In the genomic region with DNA sequence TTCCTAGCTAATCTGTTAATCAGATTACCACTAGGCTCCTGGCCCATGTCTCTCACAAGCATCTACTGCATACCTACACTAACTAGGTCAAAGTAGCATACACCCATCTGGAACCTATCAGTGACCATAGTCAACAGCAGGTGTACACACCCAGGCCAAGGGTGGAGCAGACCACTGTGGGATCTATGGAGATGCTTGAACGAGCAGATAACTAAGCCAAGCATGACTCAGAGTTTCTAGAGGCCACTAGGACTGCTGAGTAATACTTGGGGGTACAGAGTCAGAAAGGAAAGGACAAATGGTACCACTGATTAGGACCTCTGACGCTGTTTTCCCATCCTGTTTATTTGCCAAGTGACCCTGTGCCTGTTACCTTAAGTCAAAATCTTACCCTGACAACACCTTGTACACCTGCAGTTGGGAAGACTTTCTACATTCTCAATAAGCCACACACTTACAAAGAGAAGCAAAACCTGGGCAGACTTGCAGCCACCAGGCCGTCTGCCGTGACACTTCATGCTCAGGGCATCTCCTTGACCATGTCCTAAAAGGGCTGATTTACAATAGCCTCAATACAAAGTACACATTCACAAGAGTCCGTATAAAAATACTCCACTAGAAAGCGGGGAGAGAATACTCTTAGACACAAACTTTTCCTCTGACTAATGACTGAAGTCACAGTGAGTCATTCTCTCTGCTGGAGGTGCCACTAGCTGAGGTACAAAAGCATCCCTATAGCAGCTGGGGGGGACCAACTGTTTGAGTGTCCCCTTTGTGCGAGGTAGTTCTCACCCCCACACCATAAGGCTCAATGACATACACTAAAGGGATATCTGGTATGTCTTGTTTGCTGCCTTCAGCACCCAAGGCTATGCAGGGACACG, we compare ENCODE assay signal across 14 mouse cellular contexts. TPM values are rescaled to one million over a fixed set of nuclear protein-coding genes. Genes with fewer than 3 reads are reported as not detected.
DNase-seq lines count a peak whose midpoint lies in the region; ATAC-seq and TF ChIP-seq lines count a peak whose summit lies in the region.
"Had no signal": no experiment of that assay in that cellular context is flagged by ENCODE, and none has a peak within 500 bp of the region (broad histone marks: within the 10 kb centered on the region; RNA-seq: fewer than 3 reads in every experiment).

No protein-coding gene starts in this region.

- H3K4me3 ChIP-seq in embryonic facial prominence, embryonic 11.5 days (ENCODE audit: low read depth, low read length) = no peak overlapping the region
- no peak overlapping the region for H3K4me3 ChIP-seq in embryonic facial prominence, embryonic 10.5 days
- H3K4me3 ChIP-seq in midbrain, embryonic 11.5 days (ENCODE audit: low read depth, low read length) = no peak overlapping the region
- H3K4me3 ChIP-seq in midbrain, postnatal 0 days (ENCODE audit: low read depth, low read length) = no peak overlapping the region
- no peak overlapping the region for H3K4me3 ChIP-seq in liver, embryonic 12.5 days
- no peak overlapping the region for H3K4me3 ChIP-seq in stomach, embryonic 15.5 days (replicated peaks)
- H3K4me3 ChIP-seq: neural tube, embryonic 15.5 days had no signal

- no peaks in the 10 kb centered on the region for H3K9me3 ChIP-seq in embryonic facial prominence, embryonic 11.5 days (replicated peaks; ENCODE audit: control insufficient read depth, low read length)
- no peaks in the 10 kb centered on the region for H3K9me3 ChIP-seq in embryonic facial prominence, embryonic 10.5 days
- H3K9me3 ChIP-seq in midbrain, embryonic 11.5 days (ENCODE audit: control insufficient read depth, low read length) = no peaks in the 10 kb centered on the region
- no peaks in the 10 kb centered on the region for H3K9me3 ChIP-seq in midbrain, postnatal 0 days (ENCODE audit: low read length)
- no peaks in the 10 kb centered on the region for H3K9me3 ChIP-seq in liver, embryonic 12.5 days (replicated peaks)
- H3K9me3 ChIP-seq in stomach, embryonic 15.5 days = no peaks in the 10 kb centered on the region
- H3K9me3 ChIP-seq: neural tube, embryonic 15.5 days had no signal

- no peaks in the 10 kb centered on the region; the same call in none of the 2 replicates for H3K36me3 ChIP-seq in embryonic facial prominence, embryonic 11.5 days (replicated peaks; ENCODE audit: control insufficient read depth, insufficient read depth, low read depth, low read length)
- peaks cover 95% of the 10 kb centered on the region for H3K36me3 ChIP-seq in embryonic facial prominence, embryonic 10.5 days (replicated peaks)
- H3K36me3 ChIP-seq in midbrain, embryonic 11.5 days (ENCODE audit: control insufficient read depth, insufficient read depth, low read length) = no peaks in the 10 kb centered on the region
- H3K36me3 ChIP-seq in midbrain, postnatal 0 days (ENCODE audit: insufficient read depth, low read length) = peaks cover 24% of the 10 kb centered on the region
- H3K36me3 ChIP-seq in liver, embryonic 12.5 days = peaks cover 88% of the 10 kb centered on the region
- peaks cover 8% of the 10 kb centered on the region for H3K36me3 ChIP-seq in stomach, embryonic 15.5 days

- no peak for TF ChIP-seq CTCF in midbrain, postnatal 0 days (IDR thresholded peaks at IDR 0.05)

- ATAC-seq in embryonic facial prominence, embryonic 11.5 days (replicated peaks; ENCODE audit: insufficient number of reproducible peaks, low FRiP score, low TSS enrichment, low read depth) = 0 out of 2 replicates have a peak, but pooled peaks have one; percentile 52
- ATAC-seq in midbrain, embryonic 11.5 days (ENCODE audit: low FRiP score) = peak; percentile 38; the same call in 1 of the 2 replicates
- no peak for ATAC-seq in midbrain, postnatal 0 days (ENCODE audit: low FRiP score)
- peak; percentile 99 for ATAC-seq in liver, embryonic 12.5 days
- ATAC-seq in stomach, embryonic 15.5 days (ENCODE audit: insufficient read depth, low FRiP score, low read depth) = peak; percentile 99

- no peak overlapping the region for H3K27ac ChIP-seq in embryonic facial prominence, embryonic 11.5 days (replicated peaks; ENCODE audit: low read depth, low read length)
- H3K27ac ChIP-seq in embryonic facial prominence, embryonic 10.5 days (replicated peaks) = no peak overlapping the region
- no peak overlapping the region for H3K27ac ChIP-seq in midbrain, embryonic 11.5 days (ENCODE audit: low read depth, low read length)
- H3K27ac ChIP-seq in midbrain, postnatal 0 days (ENCODE audit: low read depth, low read length) = no peak overlapping the region
- peak overlapping the region; percentile 99 for H3K27ac ChIP-seq in liver, embryonic 12.5 days
- no peak overlapping the region for H3K27ac ChIP-seq in stomach, embryonic 15.5 days
- H3K27ac ChIP-seq: neural tube, embryonic 15.5 days had no signal

- no peaks in the 10 kb centered on the region for H3K4me1 ChIP-seq in embryonic facial prominence, embryonic 11.5 days (ENCODE audit: control insufficient read depth, insufficient read depth, low read length)
- no peaks in the 10 kb centered on the region for H3K4me1 ChIP-seq in embryonic facial prominence, embryonic 10.5 days
- H3K4me1 ChIP-seq in midbrain, embryonic 11.5 days (ENCODE audit: control insufficient read depth, insufficient read depth, low read length) = no peaks in the 10 kb centered on the region
- no peaks in the 10 kb centered on the region for H3K4me1 ChIP-seq in midbrain, postnatal 0 days (ENCODE audit: insufficient read depth, low read length)
- H3K4me1 ChIP-seq in liver, embryonic 12.5 days = peaks cover 97% of the 10 kb centered on the region
- no peaks in the 10 kb centered on the region for H3K4me1 ChIP-seq in stomach, embryonic 15.5 days
- H3K4me1 ChIP-seq: neural tube, embryonic 15.5 days had no signal

- H3K4me2 ChIP-seq in embryonic facial prominence, embryonic 11.5 days (ENCODE audit: low read depth, low read length) = no peak overlapping the region
- H3K4me2 ChIP-seq in midbrain, embryonic 11.5 days = no peak overlapping the region
- no peak overlapping the region for H3K4me2 ChIP-seq in midbrain, postnatal 0 days (ENCODE audit: low read depth, low read length, poor library complexity, severe bottlenecking)
- peak overlapping the region; percentile 35 for H3K4me2 ChIP-seq in liver, embryonic 12.5 days
- no peak overlapping the region for H3K4me2 ChIP-seq in stomach, embryonic 15.5 days
- H3K4me2 ChIP-seq: neural tube, embryonic 15.5 days had no signal

- H3K9ac ChIP-seq in embryonic facial prominence, embryonic 11.5 days (replicated peaks; ENCODE audit: low read length) = no peak overlapping the region
- no peak overlapping the region for H3K9ac ChIP-seq in midbrain, embryonic 11.5 days (ENCODE audit: low read length)
- H3K9ac ChIP-seq in midbrain, postnatal 0 days (replicated peaks; ENCODE audit: low read length, poor library complexity, severe bottlenecking) = no peak overlapping the region
- peak overlapping the region; percentile 80 for H3K9ac ChIP-seq in liver, embryonic 12.5 days
- no peak overlapping the region for H3K9ac ChIP-seq in stomach, embryonic 15.5 days
- H3K9ac ChIP-seq: neural tube, embryonic 15.5 days had no signal

- H3K27me3 ChIP-seq in embryonic facial prominence, embryonic 11.5 days (ENCODE audit: control insufficient read depth, insufficient read depth, low read length) = no peaks in the 10 kb centered on the region
- H3K27me3 ChIP-seq in embryonic facial prominence, embryonic 10.5 days (replicated peaks; ENCODE audit: low read depth, poor library complexity, severe bottlenecking) = no peaks in the 10 kb centered on the region
- no peaks in the 10 kb centered on the region for H3K27me3 ChIP-seq in midbrain, embryonic 11.5 days (ENCODE audit: control insufficient read depth, insufficient read depth, low read length)
- H3K27me3 ChIP-seq in midbrain, postnatal 0 days (ENCODE audit: insufficient read depth, low read length) = no peaks in the 10 kb centered on the region
- no peaks in the 10 kb centered on the region for H3K27me3 ChIP-seq in liver, embryonic 12.5 days (replicated peaks)
- no peaks in the 10 kb centered on the region for H3K27me3 ChIP-seq in stomach, embryonic 15.5 days (replicated peaks)
- H3K27me3 ChIP-seq: neural tube, embryonic 15.5 days had no signal

- no peak for DNase-seq in embryonic facial prominence, embryonic 11.5 days (ENCODE audit: low spot score)
- no peak for DNase-seq in embryonic facial prominence, embryonic 10.5 days (ENCODE audit: low spot score)
- DNase-seq in midbrain, embryonic 11.5 days (ENCODE audit: low spot score, missing footprints) = no peak
- DNase-seq in midbrain, postnatal 0 days (ENCODE audit: low spot score) = no peak
- DNase-seq in urinary bladder, postnatal 36 days (ENCODE audit: low spot score in 2 of 2) = no peak
- no peak for DNase-seq in layer of hippocampus, postnatal 36 days
- DNase-seq: adrenal gland, postnatal 10 days; gastrocnemius, postnatal 10 days; lung, postnatal 4 days; thymus, adult 2 months had no signal

- 87% methylated on average over 8 of the region's 8 CpGs for WGBS in embryonic facial prominence, embryonic 11.5 days
- 85% methylated on average over 8 of the region's 8 CpGs for WGBS in embryonic facial prominence, embryonic 10.5 days
- 88% methylated on average over 8 of the region's 8 CpGs for WGBS in midbrain, embryonic 11.5 days
- WGBS in midbrain, postnatal 0 days = 89% methylated on average over 8 of the region's 8 CpGs
- 49% methylated on average over 8 of the region's 8 CpGs for WGBS in liver, embryonic 12.5 days (ENCODE audit: insufficient replicate concordance)
- 82% methylated on average over 8 of the region's 8 CpGs for WGBS in stomach, embryonic 15.5 days

RNA-seq across cellular contexts. Expression of a gene that starts 16.4 kb away (rescaled TPM):
- 23.4 and 28.7 TPM in 2 replicates for polyA plus RNA-seq in embryonic facial prominence, embryonic 11.5 days (2014; fragmentation: Nextera tagmentation; extraction: Ambion mirVana)
- polyA plus RNA-seq in embryonic facial prominence, embryonic 10.5 days (2016; fragmentation: Nextera tagmentation; extraction: Ambion mirVana) = 45.9 and 47.8 TPM in 2 replicates
- 28.3 and 34.0 TPM in 2 replicates for polyA plus RNA-seq in midbrain, embryonic 11.5 days (2014; fragmentation: Nextera tagmentation; extraction: Ambion mirVana)
- 36.0 and 44.7 TPM in 2 replicates for total RNA-seq in midbrain, postnatal 0 days (2014; rRNA removed)
- polyA plus RNA-seq in midbrain, postnatal 0 days (2015; fragmentation: Nextera tagmentation; extraction: Ambion mirVana) = 35.3 and 38.6 TPM in 2 replicates
- polyA plus RNA-seq in liver, embryonic 12.5 days (2016; fragmentation: Nextera tagmentation; extraction: Ambion mirVana) = 34.6 and 39.1 TPM in 2 replicates
- polyA plus RNA-seq in stomach, embryonic 15.5 days (2015; fragmentation: Nextera tagmentation; extraction: Ambion mirVana) = 35.6 and 39.0 TPM in 2 replicates
- total RNA-seq in layer of hippocampus, postnatal 36 days (2021) = 10 to 100 TPM; 47.3 to 61.2 TPM

RNA-seq across cellular contexts. Expression of a gene that starts 24.8 kb away (rescaled TPM):
- polyA plus RNA-seq in embryonic facial prominence, embryonic 11.5 days (2014; fragmentation: Nextera tagmentation; extraction: Ambion mirVana) = 29.6 and 30.9 TPM in 2 replicates
- polyA plus RNA-seq in embryonic facial prominence, embryonic 10.5 days (2016; fragmentation: Nextera tagmentation; extraction: Ambion mirVana) = 31.3 and 33.2 TPM in 2 replicates
- polyA plus RNA-seq in midbrain, embryonic 11.5 days (2014; fragmentation: Nextera tagmentation; extraction: Ambion mirVana) = 24.8 and 27.2 TPM in 2 replicates
- 31.7 and 35.0 TPM in 2 replicates for total RNA-seq in midbrain, postnatal 0 days (2014; rRNA removed)
- 31.2 and 37.7 TPM in 2 replicates for polyA plus RNA-seq in midbrain, postnatal 0 days (2015; fragmentation: Nextera tagmentation; extraction: Ambion mirVana)
- 25.7 and 27.2 TPM in 2 replicates for polyA plus RNA-seq in liver, embryonic 12.5 days (2016; fragmentation: Nextera tagmentation; extraction: Ambion mirVana)
- 32.7 and 35.8 TPM in 2 replicates for polyA plus RNA-seq in stomach, embryonic 15.5 days (2015; fragmentation: Nextera tagmentation; extraction: Ambion mirVana)
- 10 to 100 TPM; 16.8 to 17.0 TPM for total RNA-seq in layer of hippocampus, postnatal 36 days (2021)

RNA-seq across cellular contexts. Expression of a gene that starts 25.1 kb away (rescaled TPM):
- 2,193 and 2,570 TPM in 2 replicates for polyA plus RNA-seq in embryonic facial prominence, embryonic 11.5 days (2014; fragmentation: Nextera tagmentation; extraction: Ambion mirVana)
- 2,457 and 2,745 TPM in 2 replicates for polyA plus RNA-seq in embryonic facial prominence, embryonic 10.5 days (2016; fragmentation: Nextera tagmentation; extraction: Ambion mirVana)
- polyA plus RNA-seq in midbrain, embryonic 11.5 days (2014; fragmentation: Nextera tagmentation; extraction: Ambion mirVana) = 3,185 and 3,229 TPM in 2 replicates
- 0.38 TPM in 1 of 2 replicates, not detected in the other for total RNA-seq in midbrain, postnatal 0 days (2014; rRNA removed)
- 0.49 TPM in 1 of 2 replicates, not detected in the other for polyA plus RNA-seq in midbrain, postnatal 0 days (2015; fragmentation: Nextera tagmentation; extraction: Ambion mirVana)
- 1,859 and 1,982 TPM in 2 replicates for polyA plus RNA-seq in liver, embryonic 12.5 days (2016; fragmentation: Nextera tagmentation; extraction: Ambion mirVana)
- 61.7 and 62.6 TPM in 2 replicates for polyA plus RNA-seq in stomach, embryonic 15.5 days (2015; fragmentation: Nextera tagmentation; extraction: Ambion mirVana)
- total RNA-seq in layer of hippocampus, postnatal 36 days (2021) = not detected
- total RNA-seq: adrenal gland, postnatal 10 days; gastrocnemius, postnatal 10 days; layer of hippocampus, postnatal 25 days had no signal

RNA-seq across cellular contexts. Expression of a gene that starts 29.0 kb away (rescaled TPM):
- 21.6 and 24.0 TPM in 2 replicates for polyA plus RNA-seq in embryonic facial prominence, embryonic 11.5 days (2014; fragmentation: Nextera tagmentation; extraction: Ambion mirVana)
- 32.2 and 33.1 TPM in 2 replicates for polyA plus RNA-seq in embryonic facial prominence, embryonic 10.5 days (2016; fragmentation: Nextera tagmentation; extraction: Ambion mirVana)
- 13.2 and 14.1 TPM in 2 replicates for polyA plus RNA-seq in midbrain, embryonic 11.5 days (2014; fragmentation: Nextera tagmentation; extraction: Ambion mirVana)
- 27.4 and 55.6 TPM in 2 replicates for total RNA-seq in midbrain, postnatal 0 days (2014; rRNA removed)
- 17.6 and 21.0 TPM in 2 replicates for polyA plus RNA-seq in midbrain, postnatal 0 days (2015; fragmentation: Nextera tagmentation; extraction: Ambion mirVana)
- polyA plus RNA-seq in liver, embryonic 12.5 days (2016; fragmentation: Nextera tagmentation; extraction: Ambion mirVana) = 12.0 and 14.1 TPM in 2 replicates
- polyA plus RNA-seq in stomach, embryonic 15.5 days (2015; fragmentation: Nextera tagmentation; extraction: Ambion mirVana) = 57.6 and 63.1 TPM in 2 replicates
- total RNA-seq in layer of hippocampus, postnatal 36 days (2021) = 10 to 100 TPM; 13.4 to 16.5 TPM

RNA-seq across cellular contexts. Expression of a gene that starts 32.2 kb away (rescaled TPM):
- 2,270 and 2,500 TPM in 2 replicates for polyA plus RNA-seq in embryonic facial prominence, embryonic 11.5 days (2014; fragmentation: Nextera tagmentation; extraction: Ambion mirVana)
- polyA plus RNA-seq in embryonic facial prominence, embryonic 10.5 days (2016; fragmentation: Nextera tagmentation; extraction: Ambion mirVana) = 1,672 and 2,000 TPM in 2 replicates
- 2,946 and 2,965 TPM in 2 replicates for polyA plus RNA-seq in midbrain, embryonic 11.5 days (2014; fragmentation: Nextera tagmentation; extraction: Ambion mirVana)
- total RNA-seq in midbrain, postnatal 0 days (2014; rRNA removed) = 562 and 930 TPM in 2 replicates
- polyA plus RNA-seq in midbrain, postnatal 0 days (2015; fragmentation: Nextera tagmentation; extraction: Ambion mirVana) = 470 and 497 TPM in 2 replicates
- 52,845 and 54,272 TPM in 2 replicates for polyA plus RNA-seq in liver, embryonic 12.5 days (2016; fragmentation: Nextera tagmentation; extraction: Ambion mirVana)
- polyA plus RNA-seq in stomach, embryonic 15.5 days (2015; fragmentation: Nextera tagmentation; extraction: Ambion mirVana) = 4,810 and 9,460 TPM in 2 replicates
- total RNA-seq in layer of hippocampus, postnatal 36 days (2021) = 100 to 1,000 TPM; 243 to 385 TPM

Comparison
In these comparisons a context has a peak if more than half of its experiments do, and no peak if none do; other contexts are left out.
1. RNA of a gene that starts 25.1 kb away (polyA plus RNA-seq): 3,185 to 3,229 TPM in midbrain, embryonic 11.5 days, 2,457 to 2,745 TPM in embryonic facial prominence, embryonic 10.5 days, 2,193 to 2,570 TPM in embryonic facial prominence, embryonic 11.5 days, 1,859 to 1,982 TPM in liver, embryonic 12.5 days and 61.7 to 62.6 TPM in stomach, embryonic 15.5 days; 0.49 TPM in midbrain, postnatal 0 days; every median in the first group is over 10 times any median in the second.